Mouse (Mus musculus) layer of hippocampus, postnatal 36 days (tissue): ENCODE data around the gene Mreg. TPM values are rescaled to one million over a fixed set of nuclear protein-coding genes. Genes with fewer than 3 reads are reported as not detected.
A peak's percentile ranks its signal among the peaks of the same experiment; 100 is the strongest.
"Not testable (repeated sequence)": the region's sequence is repeated elsewhere in the genome, so short reads cannot be mapped to it uniquely, and the experiment has no call there.

ENCODE experiments used
- DNase-seq, 2 experiments: peaks; one replicate each; pipeline ENCODE4 v3.0.0; 2022
- total RNA-seq, 2 experiments: library from RNA; stranded (reverse); gene quantifications; 2 replicates each; pipeline ENCODE4 v1.2.3; 2021

Mreg gene
- 1 to 10 TPM; 3.4 to 4.2 TPM for total RNA-seq

DNA sequence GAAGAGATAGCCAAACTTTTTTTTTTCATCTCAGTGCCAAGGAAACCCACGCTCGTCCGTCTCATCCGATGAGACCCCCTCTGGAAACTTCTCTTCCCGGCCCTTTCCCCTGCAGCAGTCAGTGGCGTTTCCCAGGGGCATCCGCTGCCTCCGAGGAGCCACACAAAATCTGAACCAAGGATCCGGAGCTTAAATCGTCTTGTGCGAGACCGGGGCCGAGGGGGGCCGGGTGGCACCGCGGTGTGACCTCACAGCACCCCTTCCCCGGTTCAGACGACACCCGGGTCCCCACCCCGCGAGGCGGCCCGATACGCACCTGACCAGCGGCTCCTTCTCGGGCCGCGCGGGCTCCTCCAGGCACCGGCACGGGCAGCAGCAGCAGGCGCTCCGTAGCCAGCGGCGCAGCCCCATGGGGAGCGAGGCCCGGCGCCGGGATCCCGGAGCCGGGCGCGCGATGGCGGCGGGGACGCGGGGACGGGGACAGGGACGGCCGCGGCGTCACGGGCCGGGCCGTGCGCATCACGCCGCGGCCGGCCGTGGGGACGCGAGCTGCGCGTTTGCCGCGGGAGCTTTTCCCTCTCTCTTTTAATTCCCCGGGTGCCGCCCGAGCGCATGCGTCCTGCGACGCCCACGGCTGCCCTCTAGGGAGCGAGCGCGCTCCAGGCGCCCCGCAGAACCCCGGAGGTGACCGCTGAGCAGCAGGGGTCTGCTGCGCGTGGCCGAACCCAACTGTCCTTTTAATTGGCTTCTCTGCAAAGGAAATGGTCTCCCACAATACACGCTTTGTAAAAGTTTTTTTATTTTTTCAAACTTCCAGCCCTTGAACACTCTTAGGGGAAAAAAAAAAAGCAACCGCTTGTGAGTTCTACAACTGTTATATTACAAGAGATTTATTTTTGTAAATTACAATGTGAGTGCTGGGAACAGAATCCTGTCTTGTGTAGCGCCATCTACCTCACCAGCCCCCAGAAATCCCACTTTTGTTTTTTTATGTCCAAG lies at the start of gene Mreg:
Mreg (minus strand) TSS at position 607 of the 999 bp plus-strand sequence.
- DNase-seq, result peak; percentile 61 to 62

DNA sequence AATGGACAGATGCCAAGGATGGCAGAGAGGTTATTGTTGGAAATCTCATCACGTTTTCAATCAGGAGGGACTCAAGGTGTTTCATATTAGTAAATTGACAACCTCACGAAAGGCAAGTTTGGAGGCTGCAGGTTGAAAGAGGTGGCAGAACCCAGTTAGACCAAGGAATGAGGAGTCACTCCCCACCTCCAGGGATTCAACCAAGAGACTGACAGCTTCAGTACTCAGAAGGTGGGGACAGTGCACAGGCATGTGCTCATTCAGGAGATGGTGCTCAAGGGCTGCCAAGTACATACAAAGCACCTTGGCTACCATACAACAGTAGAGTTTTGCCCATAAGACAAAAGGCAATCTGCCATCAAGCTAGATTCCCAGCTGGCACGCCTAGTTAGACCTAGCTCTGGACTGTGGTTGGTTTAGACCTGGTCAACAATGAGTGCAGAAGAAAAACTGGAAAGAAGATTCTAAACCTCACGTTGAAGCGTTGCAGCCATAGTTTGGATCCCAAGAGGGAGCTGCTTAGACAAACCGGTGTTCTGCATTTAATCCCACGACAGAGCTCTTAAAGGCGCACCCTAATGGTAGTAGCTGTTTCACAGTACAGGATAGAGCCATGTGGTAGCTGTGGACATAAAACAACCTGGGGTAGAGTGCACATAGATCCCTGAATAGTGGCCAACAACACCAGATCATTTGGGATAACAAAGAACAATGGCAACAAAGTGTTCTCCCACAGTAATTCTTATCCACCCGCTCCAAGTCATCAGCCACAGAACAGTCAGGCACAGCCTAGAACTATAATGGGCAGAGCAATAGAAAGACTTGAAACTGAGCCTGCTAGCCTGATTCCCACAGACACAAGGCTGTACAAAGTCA lies 44.5 kb upstream of the Mreg start:
- no peak for DNase-seq

DNA sequence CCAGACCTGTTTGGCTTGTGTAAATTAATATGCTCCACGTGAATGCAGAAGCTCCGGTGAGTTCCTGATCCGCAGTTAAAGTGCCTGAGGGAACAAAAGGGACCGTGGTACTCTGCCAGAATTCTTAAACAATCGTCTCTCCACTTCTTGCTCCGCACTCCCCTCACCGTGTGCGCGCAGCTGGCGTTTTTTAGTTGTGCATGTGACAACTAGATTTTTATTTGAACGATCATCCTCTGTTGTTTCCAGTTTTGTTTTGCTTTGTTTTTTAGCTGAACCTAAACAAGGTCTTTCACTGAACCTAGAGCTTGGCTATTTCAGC lies 43.7 kb upstream of the Mreg start:
- DNase-seq, result no peak

DNA sequence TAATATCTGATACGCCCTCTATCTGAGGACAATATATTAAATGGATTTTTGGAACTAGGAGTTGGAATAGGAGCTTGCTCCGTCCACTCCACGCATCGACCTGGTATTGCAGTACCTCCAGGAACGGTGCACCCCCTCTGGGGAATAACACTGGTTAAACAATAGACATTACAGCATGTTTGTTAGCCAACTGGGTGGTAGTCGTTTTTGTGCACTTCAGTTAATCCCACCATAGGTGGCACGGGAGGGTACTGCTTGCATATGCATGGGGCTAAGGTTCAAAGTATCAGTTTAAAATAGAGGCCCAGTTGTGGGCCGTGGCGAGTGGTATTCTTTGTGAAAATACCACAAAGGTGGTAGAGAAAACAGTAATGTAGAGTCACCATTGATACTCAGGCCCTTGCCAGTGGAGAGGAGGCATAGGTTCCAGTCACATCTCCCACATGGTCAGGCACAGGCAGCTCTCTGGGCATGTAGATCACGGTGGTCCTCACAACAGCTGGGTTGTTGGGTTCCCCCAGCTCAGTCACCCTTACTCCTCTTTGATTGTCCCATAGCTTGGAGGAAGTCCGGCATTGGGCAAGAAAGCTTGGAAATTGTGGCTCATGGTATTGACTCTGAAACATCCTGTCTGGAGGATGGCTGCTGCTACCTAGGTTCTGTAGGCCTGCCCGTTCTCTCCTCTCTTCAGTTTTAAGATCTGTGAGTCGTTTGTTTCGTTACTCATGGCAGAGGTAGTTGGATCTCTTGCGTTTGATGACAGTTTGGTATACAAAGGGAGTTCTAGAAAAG lies 43.2 kb upstream of the Mreg start:
- no peak for DNase-seq

DNA sequence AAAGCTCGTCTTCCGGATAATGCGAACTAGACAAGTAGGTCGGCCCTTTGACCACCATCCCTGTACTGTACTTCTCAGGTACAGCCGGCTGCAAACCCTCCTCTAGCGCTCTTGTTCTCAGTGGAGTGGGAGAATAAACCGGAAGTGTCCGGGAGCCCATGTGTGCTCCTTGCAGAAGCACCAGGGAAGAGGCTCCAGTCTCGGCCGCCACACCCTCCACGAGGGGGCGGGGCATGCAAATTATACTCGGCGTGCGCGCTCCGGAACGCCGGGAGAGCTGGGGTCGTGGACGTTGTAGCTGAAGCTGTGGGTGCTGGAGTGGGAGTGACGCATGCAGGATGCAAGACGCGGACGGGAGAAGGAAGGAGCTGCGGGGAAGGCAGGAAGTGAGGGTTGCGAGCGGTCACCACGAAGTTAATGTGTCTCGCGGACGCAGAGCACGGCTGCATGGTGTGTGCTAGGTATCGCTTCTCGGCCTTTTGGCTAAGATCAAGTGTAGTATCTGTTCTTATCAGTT lies 42.5 kb upstream of the Mreg start:
- DNase-seq, result peak; percentile 76 to 78

DNA sequence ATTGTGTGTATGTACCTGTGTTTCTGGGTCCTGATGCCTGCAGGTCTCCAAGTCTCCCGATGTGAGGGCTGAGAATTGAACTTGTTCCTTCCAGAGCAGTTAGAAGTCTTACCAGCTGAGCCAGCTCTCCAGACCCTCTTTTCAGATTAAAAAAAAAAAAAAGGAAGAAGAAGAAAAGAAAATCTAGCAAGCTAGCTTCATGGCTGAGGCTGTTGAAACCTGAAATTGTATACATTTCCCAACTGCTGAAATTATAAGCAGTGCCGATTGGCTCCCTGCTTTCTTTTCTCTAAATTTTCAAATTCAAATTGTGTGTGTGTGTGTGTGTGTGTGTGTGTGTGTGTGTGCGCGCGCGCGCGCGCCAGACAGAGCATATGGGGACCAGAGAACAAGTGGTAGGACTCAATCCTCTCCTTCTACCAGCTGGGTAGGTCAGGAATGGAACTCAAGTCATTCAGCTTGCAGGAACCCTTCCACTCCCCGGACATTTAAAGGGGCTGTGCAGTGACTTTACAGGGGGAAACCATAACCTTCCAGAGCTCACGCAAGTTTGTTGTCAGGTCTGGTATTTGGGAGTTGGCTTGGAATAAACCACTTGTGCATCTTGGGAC lies 41.9 kb upstream of the Mreg start:
- DNase-seq, result no peak

DNA sequence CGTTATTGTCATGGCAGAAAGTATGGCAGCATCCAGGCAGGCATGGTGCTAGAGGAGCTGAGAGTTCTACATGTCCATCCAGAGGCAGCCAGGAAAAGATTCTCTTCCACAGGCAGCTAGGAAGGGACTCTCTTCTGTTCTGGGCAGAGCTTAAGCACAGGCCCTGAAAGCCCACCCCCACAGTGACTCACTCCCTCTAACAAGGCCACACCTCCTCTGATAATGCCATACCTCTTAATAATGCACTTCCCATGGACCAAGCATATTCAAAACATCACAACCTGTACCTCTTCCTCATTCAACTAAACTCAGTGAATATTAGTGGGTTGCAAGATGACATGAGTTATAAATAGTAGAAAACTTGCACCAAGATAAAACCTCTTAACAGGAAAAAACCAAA lies 39.7 kb upstream of the Mreg start:
- DNase-seq, result no peak

DNA sequence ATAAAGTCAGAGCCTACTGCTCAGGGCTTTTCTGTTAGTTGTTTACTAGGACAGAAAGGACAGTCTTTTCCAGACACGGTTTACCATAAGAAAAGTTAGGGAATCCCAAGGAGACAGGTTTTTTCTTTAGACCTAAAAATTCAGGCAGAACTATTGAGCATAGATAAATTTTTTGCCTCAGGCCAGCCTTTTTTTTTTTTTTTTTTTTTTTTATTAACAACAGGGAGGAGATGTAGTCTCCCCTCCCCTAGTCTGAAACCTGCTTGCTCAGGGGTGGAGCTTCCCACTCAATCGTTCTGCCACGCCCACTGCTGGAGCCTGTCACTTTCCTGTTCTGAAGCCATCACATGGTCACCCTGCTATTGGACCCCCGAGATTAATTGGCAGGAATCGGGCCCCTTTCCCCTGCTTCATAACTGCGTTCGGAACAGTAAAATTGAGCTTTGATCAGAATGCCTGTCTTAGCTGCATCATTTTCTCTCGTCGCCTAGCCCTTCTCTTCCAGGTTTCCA lies 36.2 kb upstream of the Mreg start:
- DNase-seq, result not testable (repeated sequence)

DNA sequence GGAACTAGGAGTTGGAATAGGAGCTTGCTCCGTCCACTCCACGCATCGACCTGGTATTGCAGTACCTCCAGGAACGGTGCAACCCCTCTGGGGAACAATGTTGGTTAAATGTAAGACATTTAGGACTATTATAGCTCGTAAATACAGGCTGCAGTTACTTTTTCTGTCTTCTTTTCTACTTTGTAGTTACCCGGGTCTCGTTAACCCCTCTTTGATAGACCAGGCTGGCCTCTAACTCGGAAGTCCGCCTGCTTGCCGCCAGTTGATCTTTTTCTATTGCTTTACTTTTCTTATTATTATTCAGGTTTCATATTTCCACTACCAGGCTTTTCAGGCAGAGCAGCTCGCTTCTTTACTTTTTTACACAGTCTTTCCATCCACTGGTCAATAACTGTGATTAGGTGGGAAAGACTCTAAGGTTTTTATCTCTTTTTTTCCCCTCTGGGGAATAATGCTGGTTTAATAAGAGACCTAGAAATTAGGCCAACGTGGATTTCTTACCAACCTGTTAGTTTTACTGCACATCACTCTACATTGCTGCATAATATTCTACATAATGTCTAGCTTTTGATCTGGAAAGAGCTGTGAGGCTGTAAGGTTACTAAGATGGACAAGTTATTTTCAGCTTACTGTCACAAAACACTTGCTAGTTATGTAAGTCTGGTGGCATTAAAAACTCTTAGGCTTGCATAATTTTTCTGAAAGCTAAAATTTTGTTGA lies 32.4 kb upstream of the Mreg start:
- no peak for DNase-seq

DNA sequence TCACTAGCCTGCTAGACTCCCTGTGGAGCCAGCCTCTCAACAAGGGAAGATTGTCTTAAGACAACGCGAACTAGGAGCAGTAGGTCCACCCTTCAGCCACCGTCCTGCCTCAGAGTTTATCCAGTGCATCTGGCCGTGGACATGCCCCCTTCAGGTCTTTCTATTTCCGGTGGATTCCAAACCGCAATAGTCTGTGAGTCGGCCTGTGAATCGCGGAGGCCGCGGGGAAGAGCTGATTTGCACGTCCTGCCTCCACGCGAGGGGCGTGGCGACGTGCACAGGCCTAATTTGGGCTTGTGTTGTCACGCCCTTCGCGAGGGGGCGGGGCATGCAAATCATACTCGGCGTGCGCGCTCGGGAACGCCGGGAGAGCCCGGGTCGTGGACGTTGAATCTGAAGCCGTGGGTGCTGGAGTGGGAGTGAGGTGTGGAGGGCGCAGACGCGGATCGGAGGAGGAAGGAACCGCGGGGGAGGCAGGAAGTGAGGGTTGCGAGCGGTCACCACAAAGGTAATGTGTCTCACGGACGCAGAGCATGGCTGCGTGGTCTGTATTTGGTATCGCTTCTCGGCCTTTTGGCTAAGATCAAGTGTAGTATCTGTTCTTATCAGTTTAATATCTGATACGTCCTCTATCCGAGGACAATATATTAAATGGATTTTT lies 31.7 kb upstream of the Mreg start:
- peak; percentile 93 for DNase-seq

DNA sequence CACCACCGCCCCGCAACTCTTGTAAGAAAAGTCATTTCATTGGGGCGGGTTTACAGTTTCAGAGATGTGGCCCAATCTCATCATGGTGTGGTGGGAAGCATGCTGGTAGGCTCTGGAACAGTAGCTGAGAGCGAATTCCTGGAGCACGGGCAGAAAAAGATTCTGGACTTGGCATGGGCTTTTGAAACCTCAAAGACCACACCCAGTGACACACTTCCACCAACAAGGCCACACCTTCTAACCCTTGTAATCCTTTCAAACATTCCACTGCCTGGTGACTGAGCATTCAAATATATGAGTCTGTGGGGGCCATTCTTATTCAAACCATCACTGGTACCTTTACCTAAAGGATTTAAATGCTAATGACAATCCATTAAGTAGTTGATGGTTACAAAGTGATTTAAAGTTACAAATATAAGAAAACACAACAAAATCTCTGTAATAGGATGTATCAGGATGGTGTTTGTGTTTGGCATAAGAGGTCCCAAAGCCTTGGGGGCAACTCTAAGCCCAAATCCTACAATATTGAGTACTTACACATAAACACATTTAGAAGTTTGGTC lies 30.6 kb upstream of the Mreg start:
- no peak for DNase-seq

DNA sequence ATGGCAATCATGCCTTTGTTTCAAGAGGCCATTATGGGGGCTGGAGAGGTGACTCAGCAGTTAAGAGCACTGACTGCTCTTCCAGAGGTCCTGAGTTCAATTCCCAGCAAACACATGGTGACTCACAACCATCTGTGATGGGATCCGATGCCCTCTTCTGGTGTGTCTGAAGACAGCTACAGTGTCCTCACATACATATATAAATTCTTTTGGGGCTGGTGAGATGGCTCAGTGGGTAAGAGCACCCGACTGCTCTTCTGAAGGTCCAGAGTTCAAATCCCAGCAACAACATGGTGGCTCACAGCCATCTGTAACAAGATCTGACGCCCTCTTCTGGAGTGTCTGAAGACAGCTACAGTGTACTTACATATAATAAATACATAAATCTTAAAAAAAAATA lies 27.0 kb upstream of the Mreg start:
- not testable (repeated sequence) for DNase-seq

DNA sequence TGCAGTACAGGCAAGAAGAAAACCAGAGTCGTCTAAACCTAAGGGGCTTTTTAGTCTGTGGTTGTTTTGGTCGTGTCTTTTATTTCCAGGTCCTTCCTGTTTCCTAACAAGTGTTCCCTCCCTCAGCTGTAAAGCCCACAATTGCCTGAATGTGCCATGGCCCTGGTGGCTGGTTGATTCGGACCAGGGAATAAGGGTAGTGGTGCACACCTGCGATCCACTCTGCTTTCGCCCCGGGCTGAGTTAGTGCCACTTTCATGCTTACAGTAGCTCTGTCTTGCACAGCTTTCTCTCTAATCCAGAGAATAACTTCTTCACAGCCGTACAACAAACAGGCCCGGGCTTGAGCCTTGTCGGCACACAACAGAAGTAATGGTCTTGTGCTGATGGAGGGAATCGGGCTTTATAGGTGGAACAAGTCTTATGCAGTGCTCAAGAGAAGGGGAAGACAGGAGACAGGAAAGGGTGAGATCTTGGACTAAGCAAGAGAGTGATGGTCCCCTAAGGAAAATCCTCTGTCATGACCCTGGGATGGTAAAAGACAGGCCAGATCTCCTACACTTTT lies 26.0 kb upstream of the Mreg start:
- DNase-seq, result no peak

DNA sequence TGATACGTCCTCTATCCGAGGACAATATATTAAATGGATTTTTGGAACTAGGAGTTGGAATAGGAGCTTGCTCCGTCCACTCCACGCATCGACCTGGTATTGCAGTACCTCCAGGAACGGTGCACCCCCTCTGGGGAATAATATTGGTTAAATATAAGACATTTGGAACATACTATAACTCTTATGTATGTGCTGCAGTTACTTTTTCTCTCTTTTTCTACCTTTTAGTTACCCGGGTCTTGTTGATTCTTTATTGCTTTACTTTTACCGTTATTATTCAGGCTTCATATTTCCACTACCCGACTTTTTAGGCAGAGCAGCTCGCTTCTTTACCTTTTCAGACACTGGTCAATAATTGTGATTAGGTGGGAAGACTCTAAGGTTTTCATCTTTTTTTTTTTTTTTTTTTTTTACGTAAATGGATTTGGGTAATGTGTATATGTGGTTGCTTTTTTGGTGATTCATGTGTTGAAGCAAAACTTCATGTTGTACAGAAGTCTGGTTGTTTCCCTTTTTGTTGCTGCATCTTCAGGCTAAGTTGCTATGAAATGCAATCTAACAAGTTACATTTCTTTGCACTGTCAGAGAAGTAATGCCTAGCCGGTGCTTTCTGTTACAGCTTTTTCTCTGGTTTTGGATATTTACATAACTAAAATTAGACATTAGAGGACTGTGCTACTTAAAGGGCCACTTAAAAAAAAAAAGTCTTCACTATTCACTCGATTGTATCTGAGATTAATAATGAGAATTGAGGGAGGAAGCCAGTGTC lies 25.1 kb upstream of the Mreg start:
- DNase-seq, result peak in 1 of 2 experiments; percentile 28

DNA sequence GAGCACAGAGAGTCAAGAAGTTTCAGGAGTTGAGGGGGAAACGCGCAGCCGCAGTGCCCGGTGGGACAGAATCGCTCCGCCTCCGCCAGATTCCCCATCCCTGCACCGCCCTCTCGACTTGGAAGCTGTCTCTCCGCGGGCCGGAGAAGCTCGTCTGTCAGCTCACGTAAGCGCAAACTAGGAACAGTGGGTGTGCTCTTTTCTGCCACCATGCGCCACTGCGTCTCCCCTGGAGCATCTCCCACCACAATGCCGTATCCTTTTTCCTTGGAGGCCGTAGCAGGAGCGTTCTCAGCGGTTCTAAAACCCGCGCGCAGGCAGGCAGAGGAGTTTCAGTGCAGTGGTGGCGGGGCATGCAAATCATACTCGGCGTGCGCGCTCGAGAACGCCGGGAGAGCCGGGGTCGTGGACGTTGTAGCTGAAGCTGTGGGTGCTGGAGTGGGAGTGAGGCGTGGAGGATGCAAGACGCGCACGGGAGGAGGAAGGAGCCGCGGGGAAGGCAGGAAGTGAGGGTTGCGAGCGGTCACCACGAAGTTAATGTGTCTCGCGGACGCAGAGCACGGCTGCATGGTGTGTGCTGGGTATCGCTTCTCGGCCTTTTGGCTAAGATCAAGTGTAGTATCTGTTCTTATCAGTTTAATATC lies 24.4 kb upstream of the Mreg start:
- peak; percentile 71 to 73 for DNase-seq

DNA sequence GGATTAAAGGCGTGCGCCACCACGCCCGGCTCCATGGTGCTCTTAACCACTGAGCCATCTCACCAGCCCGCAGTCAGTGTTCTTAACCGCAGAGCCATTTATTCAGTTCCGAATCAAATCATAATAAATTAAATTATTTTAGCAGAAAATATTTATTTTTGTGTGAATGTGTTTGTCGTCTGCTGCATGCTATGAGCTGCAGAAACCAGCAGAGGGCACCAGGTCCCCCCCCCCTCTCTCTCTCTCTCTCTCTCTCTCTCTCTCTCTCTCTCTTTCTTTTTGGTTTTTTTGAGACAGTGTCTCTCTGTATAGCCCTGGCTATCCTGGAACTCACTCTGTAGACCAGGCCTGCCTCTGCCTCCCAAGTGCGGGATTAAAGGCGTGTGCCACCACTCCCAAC lies 20.5 kb upstream of the Mreg start:
- DNase-seq, result not testable (repeated sequence)

DNA sequence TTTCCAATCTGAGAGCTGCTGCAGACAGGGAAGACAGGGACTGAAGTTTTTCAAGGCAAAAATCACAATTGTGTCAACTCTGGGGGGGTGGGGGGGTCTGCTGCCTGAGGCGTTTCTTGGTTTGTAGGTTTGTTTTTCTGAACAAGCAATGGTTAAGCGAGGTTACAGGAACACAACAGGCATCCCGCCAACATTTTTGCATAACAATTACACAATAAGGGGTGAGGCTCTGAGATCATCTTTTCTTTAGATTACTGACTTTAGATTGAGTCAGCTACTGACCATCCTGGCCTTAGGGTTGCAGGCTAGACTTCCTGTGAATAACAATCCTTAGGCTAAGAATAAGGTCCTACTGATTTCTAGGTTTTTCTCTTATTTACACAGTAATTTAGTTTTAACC lies 16.9 kb upstream of the Mreg start:
- DNase-seq, result no peak

DNA sequence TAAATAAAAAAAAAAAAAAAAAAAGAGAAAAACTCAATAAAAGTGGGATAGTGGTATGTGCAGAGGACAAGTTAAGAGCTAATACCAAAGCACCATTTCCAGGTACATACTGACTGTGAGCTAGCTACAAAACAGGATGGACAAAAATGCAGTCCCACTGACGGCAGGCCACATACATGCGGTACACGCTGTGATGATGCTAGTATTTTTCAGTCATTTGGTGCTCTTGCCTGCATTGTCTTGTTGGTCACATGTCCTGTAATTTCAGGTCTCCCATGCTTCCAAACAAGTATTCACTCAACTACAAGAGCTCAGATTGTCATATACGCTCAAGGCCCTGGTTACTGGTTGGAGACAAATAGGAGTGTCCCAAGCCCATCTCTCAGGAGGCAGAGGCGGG lies 15.4 kb upstream of the Mreg start:
- DNase-seq, result no peak
